Mouse (Mus musculus): ENCODE data around the gene Gm21170. TPM values are rescaled to one million over a fixed set of nuclear protein-coding genes. Genes with fewer than 3 reads are reported as not detected.
"Not testable (repeated sequence)": the region's sequence is repeated elsewhere in the genome, so short reads cannot be mapped to it uniquely, and the experiment has no call there.

Gm21170 gene
- total RNA-seq (2021) = not detected

- DNase-seq; intact Hi-C loops (cut with DNase I): not testable (repeated sequence)
Measured at GRCm38 (mm10) chrY:47690998-47691397, at the start of gene Gm21170. TSS of gene Gm21170 (minus strand) at chrY:47691098.

Other genes starting within 250 kb of the Gm21170 start
- not detected for gene Gm21256, start 240.1 kb downstream of the Gm21170 start, total RNA-seq (2021)